ENCODE assay signal across 18 mouse cellular contexts in genomic region chr2:91460771-91461170, GRCm38 (mm10). TPM values are rescaled to one million over a fixed set of nuclear protein-coding genes. Genes with fewer than 3 reads are reported as not detected.
A peak's percentile ranks its signal among the peaks of the same experiment; 100 is the strongest.
DNase-seq lines count a peak whose midpoint lies in the region; ATAC-seq lines count a peak whose summit lies in the region.
"Had no signal": no experiment of that assay in that cellular context is flagged by ENCODE, and none has a peak within 500 bp of the region (broad histone marks: within the 10 kb centered on the region; RNA-seq: fewer than 3 reads in every experiment).

No protein-coding gene starts in this region.

- ATAC-seq in intestine, embryonic 16.5 days = no peak
- no peak for ATAC-seq in intestine, embryonic 15.5 days
- no peak for ATAC-seq in embryonic facial prominence, embryonic 12.5 days (ENCODE audit: insufficient number of reproducible peaks, insufficient read depth, low FRiP score, low TSS enrichment)
- no peak for ATAC-seq in heart, embryonic 15.5 days (replicated peaks; ENCODE audit: insufficient number of reproducible peaks, insufficient read depth, low FRiP score, low read depth)

- WGBS in intestine, embryonic 16.5 days = 74% methylated on average over 7 of the region's 7 CpGs
- 72% methylated on average over 7 of the region's 7 CpGs for WGBS in intestine, embryonic 15.5 days
- WGBS in embryonic facial prominence, embryonic 12.5 days = 60% methylated on average over 7 of the region's 7 CpGs
- WGBS in heart, embryonic 15.5 days = 54% methylated on average over 7 of the region's 7 CpGs

- H3K9ac ChIP-seq in intestine, embryonic 16.5 days (ENCODE audit: low read depth, low read length) = no peak overlapping the region
- H3K9ac ChIP-seq in intestine, embryonic 15.5 days = no peak overlapping the region
- H3K9ac ChIP-seq in embryonic facial prominence, embryonic 12.5 days = 0 out of 2 replicates have a peak overlapping the region, but pooled peaks have one; percentile 7
- no peak overlapping the region for H3K9ac ChIP-seq in heart, embryonic 15.5 days
- H3K9ac ChIP-seq: liver, embryonic 13.5 days had no signal

- no peaks in the 10 kb centered on the region for H3K9me3 ChIP-seq in intestine, embryonic 16.5 days (ENCODE audit: control insufficient read depth, low read length)
- H3K9me3 ChIP-seq in intestine, embryonic 15.5 days = no peaks in the 10 kb centered on the region
- 0 out of 2 replicates have a peak, but pooled peaks cover 3% of the 10 kb centered on the region for H3K9me3 ChIP-seq in embryonic facial prominence, embryonic 12.5 days
- no peaks in the 10 kb centered on the region for H3K9me3 ChIP-seq in heart, embryonic 15.5 days (replicated peaks)
- H3K9me3 ChIP-seq: hindbrain, embryonic 13.5 days had no signal

- no peak overlapping the region for H3K4me3 ChIP-seq in intestine, embryonic 16.5 days (ENCODE audit: low read length)
- no peak overlapping the region for H3K4me3 ChIP-seq in intestine, embryonic 15.5 days (replicated peaks)
- H3K4me3 ChIP-seq in embryonic facial prominence, embryonic 12.5 days = no peak overlapping the region
- no peak overlapping the region for H3K4me3 ChIP-seq in heart, embryonic 15.5 days
- H3K4me3 ChIP-seq: erythroblast, embryonic 14.5 days; hindbrain, embryonic 13.5 days; liver, embryonic 13.5 days; megakaryocyte, embryonic 14.5 days had no signal

- no peaks in the 10 kb centered on the region; the same call in 1 of the 2 replicates for H3K36me3 ChIP-seq in intestine, embryonic 16.5 days (ENCODE audit: control insufficient read depth, insufficient read depth, low read length)
- no peaks in the 10 kb centered on the region for H3K36me3 ChIP-seq in intestine, embryonic 15.5 days
- H3K36me3 ChIP-seq in embryonic facial prominence, embryonic 12.5 days = no peaks in the 10 kb centered on the region
- no peaks in the 10 kb centered on the region for H3K36me3 ChIP-seq in heart, embryonic 15.5 days
- H3K36me3 ChIP-seq: G1E; hindbrain, embryonic 13.5 days; liver, embryonic 13.5 days had no signal

- H3K27ac ChIP-seq in intestine, embryonic 16.5 days (ENCODE audit: low read length) = peak overlapping the region; percentile 75; the same call in 1 of the 2 replicates
- no peak overlapping the region for H3K27ac ChIP-seq in intestine, embryonic 15.5 days
- no peak overlapping the region for H3K27ac ChIP-seq in embryonic facial prominence, embryonic 12.5 days
- peak overlapping the region; percentile 76 for H3K27ac ChIP-seq in heart, embryonic 15.5 days
- H3K27ac ChIP-seq: hindbrain, embryonic 13.5 days; liver, embryonic 13.5 days had no signal

- no peaks in the 10 kb centered on the region for H3K27me3 ChIP-seq in intestine, embryonic 16.5 days (replicated peaks; ENCODE audit: control insufficient read depth, insufficient read depth, low read length)
- no peaks in the 10 kb centered on the region for H3K27me3 ChIP-seq in intestine, embryonic 15.5 days (replicated peaks)
- no peaks in the 10 kb centered on the region for H3K27me3 ChIP-seq in embryonic facial prominence, embryonic 12.5 days
- H3K27me3 ChIP-seq in heart, embryonic 15.5 days = no peaks in the 10 kb centered on the region

- DNase-seq in heart, adult 11 months = peak; percentile 86
- DNase-seq in heart, postnatal 4 days = no peak
- no peak for DNase-seq in cerebellum, postnatal 36 days
- DNase-seq: adrenal gland, adult 8-10 months; cerebellum, adult 2 months; kidney, postnatal 4 days; left cerebral cortex, postnatal 4 days; liver, embryonic 13.5 days; right cerebral cortex, adult 18-20 months; thymus, postnatal 25 days had no signal

- no peak overlapping the region; the same call in 1 of the 2 replicates for H3K4me2 ChIP-seq in intestine, embryonic 16.5 days (ENCODE audit: low read depth, low read length)
- no peak overlapping the region for H3K4me2 ChIP-seq in intestine, embryonic 15.5 days (replicated peaks)
- H3K4me2 ChIP-seq in embryonic facial prominence, embryonic 12.5 days (replicated peaks) = no peak overlapping the region
- no peak overlapping the region for H3K4me2 ChIP-seq in heart, embryonic 15.5 days
- H3K4me2 ChIP-seq: hindbrain, embryonic 13.5 days; liver, embryonic 13.5 days had no signal

- H3K4me1 ChIP-seq in intestine, embryonic 16.5 days (ENCODE audit: control insufficient read depth, insufficient read depth, low read length) = peaks cover 35% of the 10 kb centered on the region
- peaks cover 31% of the 10 kb centered on the region for H3K4me1 ChIP-seq in intestine, embryonic 15.5 days (replicated peaks)
- peaks cover 37% of the 10 kb centered on the region for H3K4me1 ChIP-seq in embryonic facial prominence, embryonic 12.5 days
- peaks cover 52% of the 10 kb centered on the region for H3K4me1 ChIP-seq in heart, embryonic 15.5 days (replicated peaks)

RNA-seq across cellular contexts. Expression of gene Lrp4, which starts 3.5 kb away (rescaled TPM):
- total RNA-seq in heart, postnatal 4 days (2021) = 10 to 100 TPM; 12.9 to 13.2 TPM
- polyA plus RNA-seq in intestine, embryonic 16.5 days (2015; fragmentation: Nextera tagmentation; extraction: Ambion mirVana) = 8.2 and 8.3 TPM in 2 replicates
- polyA plus RNA-seq in intestine, embryonic 15.5 days (2015; fragmentation: Nextera tagmentation; extraction: Ambion mirVana) = 8.7 and 9.2 TPM in 2 replicates
- polyA plus RNA-seq in embryonic facial prominence, embryonic 12.5 days (2016; fragmentation: Nextera tagmentation; extraction: Ambion mirVana) = 7.9 and 8.2 TPM in 2 replicates
- polyA plus RNA-seq in heart, embryonic 15.5 days (2015; fragmentation: Nextera tagmentation; extraction: Ambion mirVana) = 3.8 and 4.8 TPM in 2 replicates
- polyA plus RNA-seq: erythroblast, embryonic 14.5 days; G1E had no signal

RNA-seq across cellular contexts. Expression of gene 1110051M20Rik, which starts 16.3 kb away (rescaled TPM):
- total RNA-seq in heart, postnatal 4 days (2021) = 10 to 100 TPM; 13.5 to 13.7 TPM
- 34.6 and 36.0 TPM in 2 replicates for polyA plus RNA-seq in intestine, embryonic 16.5 days (2015; fragmentation: Nextera tagmentation; extraction: Ambion mirVana)
- 36.3 and 38.6 TPM in 2 replicates for polyA plus RNA-seq in intestine, embryonic 15.5 days (2015; fragmentation: Nextera tagmentation; extraction: Ambion mirVana)
- polyA plus RNA-seq in embryonic facial prominence, embryonic 12.5 days (2016; fragmentation: Nextera tagmentation; extraction: Ambion mirVana) = 71.3 and 80.1 TPM in 2 replicates
- 34.8 and 41.5 TPM in 2 replicates for polyA plus RNA-seq in heart, embryonic 15.5 days (2015; fragmentation: Nextera tagmentation; extraction: Ambion mirVana)

Comparison
In these comparisons a context has a peak if more than half of its experiments do, and no peak if none do; other contexts are left out.
1. H3K27ac ChIP-seq: peak in intestine, embryonic 16.5 days (single experiment) and heart, embryonic 15.5 days (single experiment); none in intestine, embryonic 15.5 days (single experiment) and embryonic facial prominence, embryonic 12.5 days (single experiment).